In the genomic region with DNA sequence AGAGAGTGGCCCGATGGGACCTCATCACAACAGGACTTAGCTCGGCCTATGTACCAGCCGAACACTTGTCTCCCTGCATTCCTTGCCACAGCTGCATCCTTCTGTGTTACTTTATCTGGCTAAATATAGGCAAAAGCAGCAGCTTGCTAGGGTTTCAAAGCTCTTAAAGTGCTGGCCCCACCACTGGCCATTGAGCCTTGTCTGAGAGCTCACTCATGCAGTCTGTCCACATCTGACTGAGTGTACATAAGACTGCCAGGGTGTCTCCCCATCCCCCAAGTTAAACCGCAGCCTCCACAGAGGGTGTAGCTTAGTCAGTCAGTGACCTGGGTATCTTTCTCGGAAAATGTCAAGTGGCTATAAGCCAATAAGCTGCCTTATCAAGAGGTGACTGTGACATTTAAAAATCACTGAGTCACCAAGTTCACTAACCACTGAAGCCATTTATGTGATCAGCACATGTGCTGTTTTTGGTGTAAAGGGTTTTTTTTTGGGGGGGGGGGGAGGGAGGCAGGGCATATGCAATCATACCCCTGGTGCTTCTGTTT, we compare ENCODE assay signal across 9 mouse cellular contexts. TPM values are rescaled to one million over a fixed set of nuclear protein-coding genes. Genes with fewer than 3 reads are reported as not detected.
DNase-seq lines count a peak whose midpoint lies in the region; ATAC-seq and TF ChIP-seq lines count a peak whose summit lies in the region.
"Had no signal": no experiment of that assay in that cellular context is flagged by ENCODE, and none has a peak within 500 bp of the region (broad histone marks: within the 10 kb centered on the region; RNA-seq: fewer than 3 reads in every experiment).

No protein-coding gene starts in this region.

- CTCF ChIA-PET in Patski (lab: Charles Lee), result no interaction called here

- H3K4me2 ChIP-seq in limb, embryonic 11.5 days (ENCODE audit: low read depth, severe bottlenecking), result no peak overlapping the region
- no peak overlapping the region for H3K4me2 ChIP-seq in heart, postnatal 0 days (ENCODE audit: low read depth, low read length)
- H3K4me2 ChIP-seq in forebrain, embryonic 15.5 days (replicated peaks), result no peak overlapping the region

- H3K4me1 ChIP-seq in limb, embryonic 11.5 days (ENCODE audit: control insufficient read depth, insufficient read depth, low read length), result no peaks in the 10 kb centered on the region
- no peaks in the 10 kb centered on the region for H3K4me1 ChIP-seq in limb, embryonic 10.5 days
- peaks cover 14% of the 10 kb centered on the region for H3K4me1 ChIP-seq in heart, postnatal 0 days (ENCODE audit: control insufficient read depth, insufficient read depth)
- H3K4me1 ChIP-seq in forebrain, embryonic 15.5 days, result no peaks in the 10 kb centered on the region

- no peak for TF ChIP-seq CTCF in Patski (IDR thresholded peaks at IDR 0.05)
- no peak for TF ChIP-seq CTCF in heart, postnatal 0 days (IDR thresholded peaks at IDR 0.05; ENCODE audit: low read depth)

- no peak overlapping the region for H3K9ac ChIP-seq in limb, embryonic 11.5 days (ENCODE audit: low read length)
- no peak overlapping the region for H3K9ac ChIP-seq in heart, postnatal 0 days (replicated peaks; ENCODE audit: low read depth, low read length)
- no peak overlapping the region for H3K9ac ChIP-seq in forebrain, embryonic 15.5 days (replicated peaks)

- POLR2A ChIA-PET in Patski (lab: Charles Lee), result no interaction called here

- ATAC-seq in limb, embryonic 11.5 days (ENCODE audit: insufficient number of reproducible peaks, low FRiP score, low TSS enrichment, low read depth), result peak; percentile 65; the same call in 1 of the 2 replicates
- ATAC-seq in Patski, result peak; percentile 51
- ATAC-seq in heart, postnatal 0 days (ENCODE audit: insufficient read depth, low read depth), result peak; percentile 67
- ATAC-seq in monocyte, adult 5-6 weeks (replicated peaks; ENCODE audit: insufficient number of reproducible peaks, low FRiP score, low TSS enrichment, poor library complexity, severe bottlenecking), result peak; percentile 71
- ATAC-seq in forebrain, embryonic 15.5 days (replicated peaks), result no peak
- ATAC-seq: forebrain, embryonic 14.5 days had no signal

- no peaks in the 10 kb centered on the region for H3K36me3 ChIP-seq in limb, embryonic 11.5 days (ENCODE audit: control insufficient read depth, insufficient read depth, low read length)
- H3K36me3 ChIP-seq in limb, embryonic 10.5 days, result no peaks in the 10 kb centered on the region
- no peaks in the 10 kb centered on the region for H3K36me3 ChIP-seq in heart, postnatal 0 days (replicated peaks; ENCODE audit: control insufficient read depth, insufficient read depth, low read length)
- no peaks in the 10 kb centered on the region for H3K36me3 ChIP-seq in forebrain, embryonic 15.5 days

- no peak overlapping the region for H3K27ac ChIP-seq in limb, embryonic 11.5 days (replicated peaks; ENCODE audit: low read depth, low read length)
- no peak overlapping the region for H3K27ac ChIP-seq in limb, embryonic 10.5 days
- peak overlapping the region; percentile 46; the same call in 1 of the 2 replicates for H3K27ac ChIP-seq in heart, postnatal 0 days (ENCODE audit: low read depth)
- H3K27ac ChIP-seq in forebrain, embryonic 15.5 days (replicated peaks), result no peak overlapping the region

- DNase-seq in limb, embryonic 11.5 days (ENCODE audit: low spot score), result no peak
- no peak for DNase-seq in limb, embryonic 10.5 days (ENCODE audit: low spot score)
- peak; percentile 22 for DNase-seq in Patski (ENCODE audit: low read depth, low spot score)
- peak; percentile 22 for DNase-seq in heart, postnatal 0 days (ENCODE audit: low spot score)
- DNase-seq in gastrocnemius, postnatal 4 days (ENCODE audit: low spot score in 2 of 2), result no peak
- no peak for DNase-seq in thymus, adult 18-20 months

- WGBS in limb, embryonic 11.5 days, result 79% methylated on average over 5 of the region's 5 CpGs
- 80% methylated on average over 5 of the region's 5 CpGs for WGBS in limb, embryonic 10.5 days
- 17% methylated on average over 5 of the region's 5 CpGs for WGBS in heart, postnatal 0 days
- 81% methylated on average over 5 of the region's 5 CpGs for WGBS in forebrain, embryonic 15.5 days

- TF ChIP-seq EP300 in heart, postnatal 0 days (IDR thresholded peaks at IDR 0.05; ENCODE audit: low read depth), result no peak

- H3K9me3 ChIP-seq in limb, embryonic 11.5 days (ENCODE audit: control insufficient read depth, low read length), result no peaks in the 10 kb centered on the region
- no peaks in the 10 kb centered on the region for H3K9me3 ChIP-seq in limb, embryonic 10.5 days (replicated peaks)
- no peaks in the 10 kb centered on the region for H3K9me3 ChIP-seq in heart, postnatal 0 days (replicated peaks; ENCODE audit: control insufficient read depth, low read length)
- no peaks in the 10 kb centered on the region for H3K9me3 ChIP-seq in forebrain, embryonic 15.5 days

- in situ Hi-C loops in Patski (cut with MboI; ENCODE audit: low pct_unique_long_range_greater_than_20kb), result no loop called here

- no peak overlapping the region for H3K4me3 ChIP-seq in limb, embryonic 11.5 days (ENCODE audit: low read depth, low read length)
- no peak overlapping the region for H3K4me3 ChIP-seq in limb, embryonic 10.5 days
- no peak overlapping the region for H3K4me3 ChIP-seq in heart, postnatal 0 days (ENCODE audit: low read depth, low read length)
- H3K4me3 ChIP-seq in forebrain, embryonic 15.5 days, result no peak overlapping the region

- H3K27me3 ChIP-seq in limb, embryonic 11.5 days (ENCODE audit: control insufficient read depth, insufficient read depth, low read length), result no peaks in the 10 kb centered on the region
- H3K27me3 ChIP-seq in limb, embryonic 10.5 days (ENCODE audit: low read depth, poor library complexity, severe bottlenecking), result no peaks in the 10 kb centered on the region
- H3K27me3 ChIP-seq in Patski, result no peaks in the 10 kb centered on the region
- H3K27me3 ChIP-seq in heart, postnatal 0 days (ENCODE audit: control insufficient read depth, insufficient read depth, low read length), result no peaks in the 10 kb centered on the region
- no peaks in the 10 kb centered on the region for H3K27me3 ChIP-seq in forebrain, embryonic 15.5 days

RNA-seq across cellular contexts. Expression of a gene that starts 59.2 kb away (rescaled TPM):
- 8.1 and 9.8 TPM in 2 replicates for polyA plus RNA-seq in limb, embryonic 11.5 days (2014; fragmentation: Nextera tagmentation; extraction: Ambion mirVana)
- polyA plus RNA-seq in limb, embryonic 10.5 days (2016; fragmentation: Nextera tagmentation; extraction: Ambion mirVana), result 0.49 and 1.8 TPM in 2 replicates
- polyA plus RNA-seq in Patski (2021), result 0.09 TPM
- 1.4 and 6.0 TPM in 2 replicates for total RNA-seq in heart, postnatal 0 days (2014; rRNA removed; ENCODE audit: low replicate concordance)
- polyA plus RNA-seq in heart, postnatal 0 days (2015; fragmentation: Nextera tagmentation; extraction: Ambion mirVana), result 2.1 and 4.4 TPM in 2 replicates
- total RNA-seq in monocyte, adult 5-6 weeks (2017), result 0.10 to 1.5 TPM (median 0.53 TPM) in 3 replicates
- polyA plus RNA-seq in forebrain, embryonic 15.5 days (2015; fragmentation: Nextera tagmentation; extraction: Ambion mirVana), result 9.8 and 10.3 TPM in 2 replicates
- 1,000 to 10,000 TPM; 2,428 to 2,570 TPM for total RNA-seq in gastrocnemius, postnatal 4 days (2021)

Comparison
In these comparisons a context has a peak if more than half of its experiments do, and no peak if none do; other contexts are left out.
1. DNase-seq: peak in Patski (single experiment) and heart, postnatal 0 days (single experiment); none in limb, embryonic 11.5 days (single experiment), limb, embryonic 10.5 days (single experiment), gastrocnemius, postnatal 4 days (0 of 2) and thymus, adult 18-20 months (0 of 2).